Mouse (Mus musculus): ENCODE data around the gene Il12rb2.

GRCm38 (mm10) chr6:67268983-67269382 is 107.0 kb downstream of the Il12rb2 start:
- TF ChIP-seq CTCF (conservative IDR thresholded peaks at IDR 0.05 in 1 of 2, IDR thresholded peaks at IDR 0.05 in 1 of 2; ENCODE audit: low read depth in 2 of 2, low read length in 2 of 2) (no peak), ZNF384 (IDR thresholded peaks at IDR 0.05; ENCODE audit: low read depth, low read length) (no peak), JUN (IDR thresholded peaks at IDR 0.05; ENCODE audit: insufficient read depth, low read depth, low read length) (no peak), ETS1 (conservative IDR thresholded peaks at IDR 0.05; ENCODE audit: low read depth, low read length) (no peak), USF1 (IDR thresholded peaks at IDR 0.05; ENCODE audit: low read depth, low read length) (no peak), EP300 (IDR thresholded peaks at IDR 0.05; ENCODE audit: low read length) (no peak), KAT2A (IDR thresholded peaks at IDR 0.05; ENCODE audit: insufficient replicate concordance, low read length) (no peak), RAD21 (IDR thresholded peaks at IDR 0.05; ENCODE audit: low read depth, low read length) (no peak), POLR2A (IDR thresholded peaks at IDR 0.05; ENCODE audit: low read depth, low read length) (no peak), MEF2A (IDR thresholded peaks at IDR 0.05; ENCODE audit: borderline replicate concordance, low read depth, low read length) (no peak)

Data from CH12.LX (cell line).